Mouse (Mus musculus) central nervous system, embryonic 11.5 days (tissue): ENCODE data around the gene Rmi2. TPM values are rescaled to one million over a fixed set of nuclear protein-coding genes. Genes with fewer than 3 reads are reported as not detected.

Source experiments
- polyA plus RNA-seq: library from polyadenylated mRNA; depleted of rRNA; stranded (reverse); fragments of >200 nt; gene quantifications from 2 replicates; pipeline ENCODE4 v1.2.3, GENCODE M21; 2012; rRNA removed

The Rmi2 gene
- polyA plus RNA-seq: 7.0 and 7.5 TPM in 2 replicates

GRCm38 (mm10) chr16:10834911-10835587 is at the start of gene Rmi2:
TSS of gene Rmi2 (plus strand) at chr16:10835059.

GRCm38 (mm10) chr16:10785371-10786231 is 49.3 kb upstream of the Rmi2 start, which contains the start of gene Socs1:
TSS of gene Socs1 (minus strand) at chr16:10785536.

GRCm38 (mm10) chr16:10788271-10788670 is 46.6 kb upstream of the Rmi2 start, which contains the start of gene Tnp2:
TSS of gene Tnp2 (minus strand) at chr16:10788660.

GRCm38 (mm10) chr16:10790702-10791101 is 44.2 kb upstream of the Rmi2 start, which contains the start of gene Prm3:
TSS of gene Prm3 (minus strand) at chr16:10790914.

GRCm38 (mm10) chr16:10796034-10796433 is 38.8 kb upstream of the Rmi2 start, which contains the start of gene Prm2:
TSS of gene Prm2 (minus strand) at chr16:10796134.

GRCm38 (mm10) chr16:10805789-10806527 is 28.9 kb upstream of the Rmi2 start, which contains the start of gene Prm1:
TSS of gene Prm1 (minus strand) at chr16:10805839.

GRCm38 (mm10) chr16:10812865-10813371 is 21.9 kb upstream of the Rmi2 start, which contains the start of gene Gm11172:
TSS of gene Gm11172 (plus strand) at chr16:10812915.

Other genes with a start within 250 kb of the Rmi2 start
- 1.6 and 2.4 TPM in 2 replicates for gene Socs1, start 49.5 kb upstream of the Rmi2 start, polyA plus RNA-seq
- not detected in 2 replicates for gene Tnp2, start 46.4 kb upstream of the Rmi2 start, polyA plus RNA-seq
- not detected in 2 replicates for gene Prm3, start 44.1 kb upstream of the Rmi2 start, polyA plus RNA-seq
- gene Prm2, start 38.9 kb upstream of the Rmi2 start, polyA plus RNA-seq: not detected in 2 replicates
- gene Prm1, start 29.2 kb upstream of the Rmi2 start, polyA plus RNA-seq: not detected in 2 replicates
- gene Gm11172, start 22.1 kb upstream of the Rmi2 start, polyA plus RNA-seq: not detected in 2 replicates
- 113 and 168 TPM in 2 replicates for gene Snn, start 225.9 kb downstream of the Rmi2 start, polyA plus RNA-seq
- 30.2 and 54.0 TPM in 2 replicates for gene Litaf, start 231.1 kb downstream of the Rmi2 start, polyA plus RNA-seq